Mouse (Mus musculus) myocyte (in vitro differentiated cells): ENCODE data around the gene Ccdc157.

Experiments used
- MAX ChIP-seq: IDR thresholded peaks from one replicate; pipeline ENCODE4 v1.6.1; 2011; ENCODE audit warnings: low read depth, mild to moderate bottlenecking, control low read depth
- MYOD1 ChIP-seq, 3 experiments: IDR thresholded peaks; one replicate each; pipeline ENCODE4 v1.6.1; 2011; ENCODE audit warnings: control low read depth in 2 of 3, low read depth in 2 of 3, mild to moderate bottlenecking in 2 of 3, moderate library complexity in 1 of 3; ENCODE audit not compliant: insufficient read length in 2 of 3, control insufficient read depth in 1 of 3
- POLR2A ChIP-seq: IDR thresholded peaks from one replicate; pipeline ENCODE4 v1.6.1; 2011; ENCODE audit warnings: low read depth, mild to moderate bottlenecking, control low read depth, moderate library complexity; ENCODE audit not compliant: insufficient read length
- SRF ChIP-seq: IDR thresholded peaks from one replicate; pipeline ENCODE4 v1.6.1; 2011; ENCODE audit warnings: low read depth; ENCODE audit not compliant: control insufficient read depth, insufficient read length
- USF1 ChIP-seq: IDR thresholded peaks from one replicate; pipeline ENCODE4 v1.6.1; 2011; ENCODE audit warnings: low read depth, mild to moderate bottlenecking, control low read depth, moderate library complexity

- TF ChIP-seq USF1 (no peak), POLR2A (no peak), MYOD1 (IDR thresholded peaks at IDR 0.05; ENCODE audit: control insufficient read depth in 1 of 3, insufficient read length in 2 of 3, low read depth in 2 of 3) (no peak), MAX (no peak), SRF (no peak)
Measured at GRCm38 (mm10) chr11:4148120-4148519, 12.0 kb downstream of the Ccdc157 start.
